Mouse (Mus musculus) myocyte (in vitro differentiated cells): ENCODE data around the gene Matn3. TPM values are rescaled to one million over a fixed set of nuclear protein-coding genes. Genes with fewer than 3 reads are reported as not detected.

ENCODE experiments used
- H3K27me3 ChIP-seq: one replicate; pipeline ENCODE4 v1.6.1; 2011; ENCODE audit not compliant: control insufficient read depth, insufficient read depth, insufficient read length
- H3K36me3 ChIP-seq: one replicate; pipeline ENCODE4 v1.6.1; 2011; ENCODE audit not compliant: control insufficient read depth, insufficient read depth
- H3K4me2 ChIP-seq: one replicate; pipeline ENCODE4 v1.6.1; 2011; ENCODE audit warnings: low read depth, control low read depth
- H3K4me3 ChIP-seq: one replicate; pipeline ENCODE4 v1.5.1; 2011; ENCODE audit warnings: mild to moderate bottlenecking, control low read depth, moderate library complexity
- H3K79me2 ChIP-seq: one replicate; pipeline ENCODE4 v1.6.1; 2011; ENCODE audit not compliant: control insufficient read depth, insufficient read depth
- H3ac ChIP-seq: one replicate; pipeline ENCODE4 v1.6.1; 2011; ENCODE audit not compliant: control insufficient read depth, insufficient read length
- CEBPB ChIP-seq: IDR thresholded peaks from 2 replicates; pipeline ENCODE4 v1.6.1; 2011; ENCODE audit warnings: mild to moderate bottlenecking, moderate library complexity; ENCODE audit not compliant: poor library complexity, insufficient read depth, severe bottlenecking
- E2F4 ChIP-seq: IDR thresholded peaks from one replicate; pipeline ENCODE4 v1.6.1; 2011; ENCODE audit warnings: mild to moderate bottlenecking, control low read depth, moderate library complexity; ENCODE audit not compliant: insufficient read depth
- MAX ChIP-seq: IDR thresholded peaks from one replicate; pipeline ENCODE4 v1.6.1; 2011; ENCODE audit warnings: low read depth, mild to moderate bottlenecking, control low read depth
- MYOD1 ChIP-seq, 3 experiments: IDR thresholded peaks; one replicate each; pipeline ENCODE4 v1.6.1; 2011; ENCODE audit warnings: control low read depth in 2 of 3, low read depth in 2 of 3, mild to moderate bottlenecking in 2 of 3, moderate library complexity in 1 of 3; ENCODE audit not compliant: insufficient read length in 2 of 3, control insufficient read depth in 1 of 3
- MYOG ChIP-seq, 3 experiments: IDR thresholded peaks; one replicate each; pipeline ENCODE4 v1.6.1; 2011; ENCODE audit warnings: control low read depth in 2 of 3, low read depth in 2 of 3, mild to moderate bottlenecking in 2 of 3; ENCODE audit not compliant: insufficient read length in 2 of 3, control insufficient read depth in 1 of 3, insufficient read depth in 1 of 3
- POLR2A ChIP-seq: IDR thresholded peaks from one replicate; pipeline ENCODE4 v1.6.1; 2011; ENCODE audit warnings: low read depth, mild to moderate bottlenecking, control low read depth, moderate library complexity; ENCODE audit not compliant: insufficient read length
- POLR2AphosphoS2 ChIP-seq: IDR thresholded peaks from one replicate; pipeline ENCODE4 v1.6.1; 2011; ENCODE audit warnings: low read depth, control low read depth; ENCODE audit not compliant: insufficient read length
- REST ChIP-seq: IDR thresholded peaks from one replicate; pipeline ENCODE4 v1.6.1; 2011; ENCODE audit warnings: mild to moderate bottlenecking, control low read depth, moderate library complexity; ENCODE audit not compliant: insufficient read depth, insufficient read length
- SRF ChIP-seq: IDR thresholded peaks from one replicate; pipeline ENCODE4 v1.6.1; 2011; ENCODE audit warnings: low read depth; ENCODE audit not compliant: control insufficient read depth, insufficient read length
- TCF12 ChIP-seq: IDR thresholded peaks from one replicate; pipeline ENCODE4 v1.6.1; 2011; ENCODE audit warnings: mild to moderate bottlenecking, control low read depth; ENCODE audit not compliant: poor library complexity, insufficient read depth, severe bottlenecking
- TCF3 ChIP-seq: IDR thresholded peaks from one replicate; pipeline ENCODE4 v1.6.1; 2011; ENCODE audit warnings: low read depth, control low read depth; ENCODE audit not compliant: insufficient read length
- USF1 ChIP-seq: IDR thresholded peaks from one replicate; pipeline ENCODE4 v1.6.1; 2011; ENCODE audit warnings: low read depth, mild to moderate bottlenecking, control low read depth, moderate library complexity
- polyA plus RNA-seq: library from polyadenylated mRNA; unstranded; fragments of >200 nt; fragmentation: generic; extraction: Trizol; gene quantifications from one replicate; pipeline ENCODE4 v1.2.1, GENCODE M21; 2012; ENCODE audit warnings: missing spikeins

Gene Matn3
- polyA plus RNA-seq, 1 experiment: 0.01 TPM

GRCm38 (mm10) chr12:8923125-8923410, 24.7 kb upstream of the Matn3 start:
- Histone ChIP-seq H3K36me3 (peaks cover 17% of the 10 kb centered on the region), H3K4me3 (peak overlapping the region; percentile 98), H3K27me3 (no peaks in the 10 kb centered on the region), H3ac (peak overlapping the region; percentile 99), H3K79me2 (peaks cover 61% of the 10 kb centered on the region), H3K4me2 (peak overlapping the region; percentile 94)
- TF ChIP-seq CEBPB (no peak), MYOD1 (IDR thresholded peaks at IDR 0.05; ENCODE audit: control insufficient read depth in 1 of 3, insufficient read length in 2 of 3, low read depth in 2 of 3) (no peak), MAX (no peak), TCF3 (no peak), MYOG (IDR thresholded peaks at IDR 0.05; ENCODE audit: control insufficient read depth in 1 of 3, insufficient read depth in 1 of 3, insufficient read length in 2 of 3, low read depth in 2 of 3) (no peak), POLR2A (no peak), USF1 (no peak), E2F4 (no peak), SRF (no peak), TCF12 (no peak), POLR2AphosphoS2 (no peak), REST (no peak)

DNA sequence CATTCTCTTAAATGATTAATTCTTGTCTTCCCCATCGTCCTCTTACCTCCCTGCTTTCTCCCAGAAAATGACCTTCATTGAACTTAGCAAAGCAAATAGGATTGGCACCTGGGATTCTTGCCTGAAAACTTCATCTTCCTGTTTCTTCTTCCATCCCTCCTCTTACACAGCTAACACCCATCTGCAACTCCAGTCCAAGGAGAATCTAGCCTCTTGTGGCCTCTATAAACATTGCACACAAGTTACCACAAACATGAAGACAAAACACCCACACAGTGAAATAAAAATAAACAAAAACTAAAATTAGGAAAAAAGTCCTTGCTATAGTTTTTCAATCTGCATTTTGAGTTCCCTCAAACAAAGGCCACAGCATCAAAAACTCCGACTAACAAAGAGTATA, 24.1 kb upstream of the Matn3 start:
- H3K4me2 ChIP-seq: peak overlapping the region; percentile 94
- H3K27me3 ChIP-seq: no peaks in the 10 kb centered on the region
- H3K79me2 ChIP-seq: peaks cover 66% of the 10 kb centered on the region

DNA sequence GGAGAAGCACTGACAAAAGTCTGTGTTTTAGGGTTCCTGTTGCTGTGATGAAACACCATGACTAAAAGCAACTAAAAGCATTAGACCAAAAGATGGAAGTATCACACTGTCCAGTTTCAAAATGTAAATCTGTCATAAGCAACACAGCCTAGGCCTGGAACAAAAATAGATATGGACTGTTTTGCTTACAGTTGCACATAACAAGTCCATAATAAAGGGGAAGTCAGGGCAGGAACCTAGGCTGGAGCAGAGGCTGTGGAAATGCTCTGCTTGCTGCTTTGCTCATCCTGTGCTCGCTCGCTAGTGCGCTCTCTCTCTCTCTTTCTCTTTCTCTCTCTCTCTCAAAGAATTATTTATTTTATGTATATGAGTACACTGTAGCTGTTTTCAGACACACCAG, 20.1 kb upstream of the Matn3 start:
- Histone ChIP-seq H3K4me2 (peak overlapping the region; percentile 56), H3ac (no peak overlapping the region), H3K4me3 (no peak overlapping the region), H3K79me2 (peaks cover 100% of the 10 kb centered on the region), H3K36me3 (peaks cover 17% of the 10 kb centered on the region), H3K27me3 (no peaks in the 10 kb centered on the region)
- peak; percentile 15 for TF ChIP-seq POLR2AphosphoS2
- no peak for TF ChIP-seq POLR2A

More for the DNA sequence above, 24.1 kb upstream of the Matn3 start:
- Histone ChIP-seq H3K36me3 (peaks cover 17% of the 10 kb centered on the region), H3K4me3 (peak overlapping the region; percentile 98), H3ac (peak overlapping the region; percentile 99)
- no peak for TF ChIP-seq SRF
- no peak for TF ChIP-seq E2F4
- TF ChIP-seq REST: no peak
- no peak for TF ChIP-seq MAX
- TF ChIP-seq POLR2AphosphoS2: no peak
- no peak for TF ChIP-seq USF1
- no peak for TF ChIP-seq MYOD1 (IDR thresholded peaks at IDR 0.05; ENCODE audit: control insufficient read depth in 1 of 3, insufficient read length in 2 of 3, low read depth in 2 of 3)
- no peak for TF ChIP-seq TCF3
- no peak for TF ChIP-seq POLR2A
- TF ChIP-seq CEBPB: no peak
- no peak for TF ChIP-seq TCF12

GRCm38 (mm10) chr12:8928766-8929165, 19.0 kb upstream of the Matn3 start:
- H3K4me2 ChIP-seq: peak overlapping the region; percentile 10
- no peak for TF ChIP-seq MAX
- TF ChIP-seq USF1: no peak
- no peak for TF ChIP-seq E2F4
- TF ChIP-seq MYOD1 (IDR thresholded peaks at IDR 0.05; ENCODE audit: control insufficient read depth in 1 of 3, insufficient read length in 2 of 3, low read depth in 2 of 3): no peak
- TF ChIP-seq CEBPB: no peak
- no peak for TF ChIP-seq REST
- TF ChIP-seq POLR2AphosphoS2: no peak
- TF ChIP-seq TCF3: no peak
- no peak for TF ChIP-seq TCF12
- no peak for TF ChIP-seq SRF
- TF ChIP-seq POLR2A: no peak
- TF ChIP-seq MYOG (IDR thresholded peaks at IDR 0.05; ENCODE audit: control insufficient read depth in 1 of 3, insufficient read depth in 1 of 3, insufficient read length in 2 of 3, low read depth in 2 of 3): no peak
- H3K4me3 ChIP-seq: no peak overlapping the region
- no peak overlapping the region for H3ac ChIP-seq
- H3K79me2 ChIP-seq: peaks cover 100% of the 10 kb centered on the region
- H3K36me3 ChIP-seq: peaks cover 27% of the 10 kb centered on the region
- no peaks in the 10 kb centered on the region for H3K27me3 ChIP-seq

- no peaks in the 10 kb centered on the region for H3K27me3 ChIP-seq
- TF ChIP-seq TCF12 (no peak), MYOD1 (IDR thresholded peaks at IDR 0.05; ENCODE audit: control insufficient read depth in 1 of 3, insufficient read length in 2 of 3, low read depth in 2 of 3) (no peak), MYOG (IDR thresholded peaks at IDR 0.05; ENCODE audit: control insufficient read depth in 1 of 3, insufficient read depth in 1 of 3, insufficient read length in 2 of 3, low read depth in 2 of 3) (no peak), POLR2A (no peak), SRF (no peak), CEBPB (no peak), POLR2AphosphoS2 (no peak), REST (no peak), TCF3 (no peak), E2F4 (no peak), MAX (no peak), USF1 (no peak)
- no peak overlapping the region for H3K4me2 ChIP-seq
- no peak overlapping the region for H3ac ChIP-seq
- no peak overlapping the region for H3K4me3 ChIP-seq
- H3K36me3 ChIP-seq: peaks cover 30% of the 10 kb centered on the region
- peaks cover 77% of the 10 kb centered on the region for H3K79me2 ChIP-seq
Measured at GRCm38 (mm10) chr12:8931083-8931482, 16.6 kb upstream of the Matn3 start.
